Mouse (Mus musculus) B cell, adult 2 months (primary cell): ENCODE measurements around the gene Gabarapl2.
A peak's percentile ranks its signal among the peaks of the same experiment; 100 is the strongest.

Source experiments
- DNase-seq, 2 experiments: peaks; one replicate each; pipeline ENCODE4 v3.0.0; 2022

Gabarapl2 gene

GRCm38 (mm10) chr8:111968991-111969390 lies 28.5 kb downstream of the Gabarapl2 start:
- no peak for DNase-seq

GRCm38 (mm10) chr8:111974138-111974537 lies 33.6 kb downstream of the Gabarapl2 start:
- no peak for DNase-seq

- no peak for DNase-seq
Measured at GRCm38 (mm10) chr8:111975706-111976105, 35.2 kb downstream of the Gabarapl2 start.

DNA sequence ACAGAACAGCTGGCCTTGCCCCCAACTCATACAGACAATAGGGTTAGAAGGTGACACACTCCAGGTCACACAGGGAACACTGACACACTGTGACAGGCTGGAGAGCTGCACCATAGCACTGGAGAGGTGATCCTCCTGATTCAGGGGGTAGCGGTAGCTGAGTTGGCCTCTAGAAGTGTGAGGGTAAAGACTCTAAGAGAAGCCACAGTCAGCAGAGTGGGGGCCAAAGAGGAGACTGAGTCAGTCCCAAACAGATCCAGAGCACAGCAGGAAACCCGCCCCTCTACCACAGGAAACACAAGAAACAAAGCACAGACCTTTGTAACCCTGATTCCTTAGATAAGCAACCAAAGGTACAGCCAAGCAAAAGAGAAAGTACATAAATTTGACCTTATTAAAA lies 35.8 kb downstream of the Gabarapl2 start:
- DNase-seq: no peak

DNA sequence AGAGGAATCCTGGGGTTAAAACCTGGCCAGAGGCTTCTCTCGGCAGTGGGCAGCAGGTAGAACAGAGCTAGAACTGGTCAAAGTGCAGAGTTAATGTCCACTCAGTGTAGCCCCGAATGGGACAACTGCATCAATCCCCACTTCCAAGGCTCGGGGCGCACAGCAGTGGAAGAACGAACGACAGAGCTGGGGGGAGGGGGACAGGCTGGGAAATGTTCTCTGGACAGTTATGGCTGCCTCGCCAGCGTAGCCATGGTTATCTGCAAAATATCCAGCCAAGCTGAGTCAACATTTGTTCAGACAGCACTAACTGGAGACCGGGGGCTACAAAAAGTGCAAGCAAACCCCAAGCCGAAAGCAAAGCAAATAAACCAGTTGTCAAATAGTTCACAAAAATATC lies 37.6 kb downstream of the Gabarapl2 start:
- no peak for DNase-seq

DNA sequence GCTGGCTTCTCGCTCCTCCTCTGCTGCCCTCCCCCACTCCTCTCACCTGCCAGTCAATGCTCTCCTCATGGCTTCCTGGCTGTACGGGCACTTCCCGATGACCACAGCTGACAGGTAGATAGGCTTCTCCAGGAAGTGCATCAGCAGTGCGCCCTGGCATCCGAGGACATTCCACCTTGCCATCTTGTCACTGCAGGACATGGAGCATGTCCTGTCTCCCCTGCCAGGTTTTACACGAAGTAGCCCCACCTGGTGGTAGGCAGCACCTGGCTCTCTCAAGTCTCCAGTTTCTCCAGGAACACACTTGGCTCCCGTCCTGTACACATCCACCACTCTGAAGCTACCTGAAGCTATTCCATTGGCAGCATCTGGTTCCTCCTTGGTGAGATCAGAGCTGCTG lies 41.6 kb downstream of the Gabarapl2 start:
- DNase-seq: peak; percentile 16 to 18

DNA sequence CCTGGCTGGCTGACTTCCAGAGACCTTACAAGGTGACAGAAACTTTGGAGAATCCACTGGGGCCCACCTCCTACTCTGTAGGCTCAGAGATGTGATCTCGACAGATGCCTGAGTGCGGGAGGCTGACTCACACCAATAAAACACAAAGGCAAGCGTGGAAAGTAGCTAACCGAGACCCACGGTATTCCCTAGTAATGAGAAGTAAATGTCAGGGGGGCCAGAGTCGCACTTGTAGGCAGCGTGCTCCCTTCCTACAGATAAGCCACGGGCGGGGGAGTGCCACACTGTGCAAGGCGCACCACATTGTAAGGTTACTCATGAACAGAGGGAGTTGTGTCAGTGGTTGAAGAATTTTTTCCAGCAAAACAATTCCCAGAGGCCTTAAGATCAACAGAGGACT lies 44.0 kb downstream of the Gabarapl2 start:
- DNase-seq: no peak

GRCm38 (mm10) chr8:111989911-111990310 lies 49.4 kb downstream of the Gabarapl2 start:
- DNase-seq: peak; percentile 86 to 87

GRCm38 (mm10) chr8:111991278-111991677 lies 50.8 kb downstream of the Gabarapl2 start:
- no peak for DNase-seq

DNA sequence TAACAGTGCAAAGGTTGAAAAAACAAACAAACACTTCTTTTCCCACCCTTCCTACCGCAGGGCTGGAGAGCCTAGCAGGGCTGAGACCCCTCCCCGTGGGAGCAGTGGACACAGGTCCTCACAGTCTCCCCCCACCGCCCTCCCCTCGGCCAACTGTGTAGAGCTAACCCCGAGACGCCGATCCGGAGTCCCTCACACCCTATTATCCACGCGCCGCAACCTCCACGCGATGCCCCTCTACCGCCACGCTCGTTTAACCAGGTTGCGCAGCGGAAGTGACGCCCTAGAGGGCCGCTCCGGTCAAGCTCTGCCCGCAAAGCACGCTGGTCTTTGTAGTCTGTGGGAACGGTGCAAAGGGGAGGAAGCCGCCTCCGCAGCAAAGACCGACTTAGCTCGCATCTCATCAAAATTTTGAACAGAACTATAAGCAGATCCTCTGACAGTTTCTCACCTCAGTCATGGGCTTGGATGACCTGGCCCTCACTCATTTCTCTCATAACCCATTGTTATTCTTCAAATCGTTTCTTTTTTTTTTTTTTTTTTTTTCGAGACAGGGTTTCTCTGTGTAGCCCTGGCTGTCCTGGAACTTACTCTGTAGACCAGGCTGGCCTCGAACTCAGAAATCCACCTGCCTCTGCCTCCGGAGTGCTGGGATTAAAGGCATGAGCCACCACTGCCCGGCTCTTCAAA lies 51.7 kb downstream of the Gabarapl2 start, which contains the start of gene Adat1:
TSS of gene Adat1 (minus strand) at position 290 of the 690 bp plus-strand sequence.
- peak; percentile 84 to 85 for DNase-seq

DNA sequence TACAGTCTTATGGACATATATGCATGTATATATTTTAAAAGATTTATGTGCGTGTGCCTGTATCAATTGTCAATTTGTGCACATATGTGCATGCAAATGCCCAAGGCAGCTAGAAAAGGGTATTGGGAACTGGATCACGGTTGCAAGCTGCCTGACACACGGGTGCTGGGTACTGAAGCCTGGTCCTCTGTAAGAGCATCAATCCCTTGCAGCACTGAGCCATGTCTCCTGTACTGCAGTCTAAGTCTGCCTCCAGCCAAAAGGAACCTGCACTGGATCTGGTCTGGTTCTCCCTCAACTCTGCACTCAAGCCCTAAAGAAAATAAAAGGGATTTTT lies 52.2 kb downstream of the Gabarapl2 start:
- no peak for DNase-seq
